Mouse (Mus musculus) MEL (cell line): ENCODE results near the gene Inpp5a. TPM values are rescaled to one million over a fixed set of nuclear protein-coding genes. Genes with fewer than 3 reads are reported as not detected.

Experiments used
- DNase-seq: peaks from one replicate; pipeline ENCODE4 v3.0.0; 2011; ENCODE audit warnings: low read depth, low spot score
- H3K27ac ChIP-seq: 2 replicates; pipeline ENCODE4 v1.5.1; 2012; ENCODE audit warnings: low read depth, mild to moderate bottlenecking, control low read depth, low read length, moderate library complexity; ENCODE audit not compliant: control insufficient read depth
- H3K27me3 ChIP-seq, 2 experiments: fragments of 150-350 bp in 1 of 2; sonication (generic) in 1 of 2; 2 replicates each; pipeline ENCODE4 v1.6.1; 2012; ENCODE audit warnings: low read length in 2 of 2, mild to moderate bottlenecking in 2 of 2, improper control_type of control experiment in 1 of 2, moderate library complexity in 1 of 2; ENCODE audit not compliant: insufficient read depth in 2 of 2, control insufficient read depth in 1 of 2
- H3K36me3 ChIP-seq, 2 experiments: 2 replicates each; pipeline ENCODE4 v1.6.1; 2012 to 2014; ENCODE audit warnings: low read length in 2 of 2, improper control_type of control experiment in 1 of 2, inconsistent platforms in 1 of 2, mild to moderate bottlenecking in 1 of 2; ENCODE audit not compliant: insufficient read depth in 2 of 2, control insufficient read depth in 1 of 2
- H3K4me1 ChIP-seq, 2 experiments: fragments of 150-350 bp in 1 of 2; sonication (generic) in 1 of 2; 2 replicates each; pipeline ENCODE4 v1.6.1; 2012; ENCODE audit warnings: low read length in 2 of 2, improper control_type of control experiment in 1 of 2, mild to moderate bottlenecking in 1 of 2; ENCODE audit not compliant: insufficient read depth in 2 of 2, control insufficient read depth in 1 of 2
- H3K4me3 ChIP-seq, 2 experiments: fragments of 150-350 bp in 1 of 2; sonication (generic) in 1 of 2; 2 replicates each; pipeline ENCODE4 v1.5.1; 2012; ENCODE audit warnings: low read depth in 2 of 2, low read length in 2 of 2, mild to moderate bottlenecking in 2 of 2, moderate library complexity in 2 of 2, control low read depth in 1 of 2, improper control_type of control experiment in 1 of 2; ENCODE audit not compliant: control insufficient read depth in 1 of 2, insufficient read depth in 1 of 2
- H3K79me2 ChIP-seq: 2 replicates; pipeline ENCODE4 v1.6.1; 2012; ENCODE audit warnings: mild to moderate bottlenecking, low read length, moderate library complexity; ENCODE audit not compliant: control insufficient read depth, poor library complexity, insufficient read depth
- H3K9ac ChIP-seq: 2 replicates; pipeline ENCODE4 v1.6.1; 2012; ENCODE audit warnings: low read depth, mild to moderate bottlenecking, control low read depth, low read length, moderate library complexity; ENCODE audit not compliant: control insufficient read depth, poor library complexity, severe bottlenecking
- H3K9me3 ChIP-seq: fragments of 150-350 bp; sonication (generic); replicated peaks from 2 replicates; pipeline ENCODE4 v1.6.1; 2012; ENCODE audit warnings: mild to moderate bottlenecking, low read length, improper control_type of control experiment, moderate library complexity; ENCODE audit not compliant: insufficient read depth
- CHD1 ChIP-seq: IDR thresholded peaks from 2 replicates; pipeline ENCODE4 v1.6.1; 2012; ENCODE audit warnings: low read depth, mild to moderate bottlenecking, inconsistent platforms, low read length, improper control_type of control experiment
- CHD2 ChIP-seq: IDR thresholded peaks from 2 replicates; pipeline ENCODE4 v1.6.1; 2011; ENCODE audit warnings: low read length, improper control_type of control experiment
- EP300 ChIP-seq, 2 experiments: IDR thresholded peaks; 2 replicates each; pipeline ENCODE4 v1.6.1; 2011; ENCODE audit warnings: improper control_type of control experiment in 2 of 2, low read length in 2 of 2, low read depth in 1 of 2, mild to moderate bottlenecking in 1 of 2
- JUND ChIP-seq: IDR thresholded peaks from 2 replicates; pipeline ENCODE4 v1.6.1; 2011; ENCODE audit warnings: low read depth, mild to moderate bottlenecking, improper control_type of control experiment, low read length
- MAZ ChIP-seq: IDR thresholded peaks from 2 replicates; pipeline ENCODE4 v1.6.1; 2012; ENCODE audit warnings: low read depth, mild to moderate bottlenecking, inconsistent platforms, low read length, improper control_type of control experiment
- MEF2A ChIP-seq: IDR thresholded peaks from 2 replicates; pipeline ENCODE4 v1.6.1; 2014; ENCODE audit warnings: low read depth, mild to moderate bottlenecking, inconsistent platforms, low read length, improper control_type of control experiment; ENCODE audit not compliant: poor library complexity, insufficient replicate concordance, severe bottlenecking; ENCODE audit errors: extremely low read depth
- NELFE ChIP-seq: IDR thresholded peaks from 2 replicates; pipeline ENCODE4 v1.6.1; 2011; ENCODE audit warnings: low read depth, low read length, improper control_type of control experiment
- NRF1 ChIP-seq: IDR thresholded peaks from 2 replicates; pipeline ENCODE4 v1.6.1; 2014; ENCODE audit warnings: low read depth, mild to moderate bottlenecking, inconsistent platforms, low read length, improper control_type of control experiment, moderate library complexity; ENCODE audit not compliant: poor library complexity, insufficient read depth, severe bottlenecking
- RAD21 ChIP-seq: IDR thresholded peaks from 2 replicates; pipeline ENCODE4 v1.6.1; 2011; ENCODE audit warnings: mild to moderate bottlenecking, low read depth, low read length, improper control_type of control experiment
- TAL1 ChIP-seq: IDR thresholded peaks from 2 replicates; pipeline ENCODE4 v1.6.1; 2012; ENCODE audit warnings: mild to moderate bottlenecking, inconsistent platforms, low read length, moderate library complexity, mixed read lengths
- TBP ChIP-seq: IDR thresholded peaks from 2 replicates; pipeline ENCODE4 v1.8.0; 2011; ENCODE audit warnings: low read depth, low read length, improper control_type of control experiment
- TCF12 ChIP-seq: IDR thresholded peaks from 2 replicates; pipeline ENCODE4 v1.6.1; 2014; ENCODE audit warnings: low read depth, mild to moderate bottlenecking, inconsistent platforms, low read length, improper control_type of control experiment, moderate library complexity
- UBTF ChIP-seq: IDR thresholded peaks from 2 replicates; pipeline ENCODE4 v1.6.1; 2012; ENCODE audit warnings: low read depth, mild to moderate bottlenecking, inconsistent platforms, low read length, improper control_type of control experiment, moderate library complexity, borderline replicate concordance; ENCODE audit not compliant: insufficient read depth
- USF1 ChIP-seq: IDR thresholded peaks from 2 replicates; pipeline ENCODE4 v1.6.1; 2014; ENCODE audit warnings: low read depth, mild to moderate bottlenecking, inconsistent platforms, low read length, improper control_type of control experiment, moderate library complexity
- USF2 ChIP-seq, 2 experiments: IDR thresholded peaks; 2 replicates each; pipeline ENCODE4 v1.6.1; 2011 to 2012; ENCODE audit warnings: improper control_type of control experiment in 2 of 2, low read length in 2 of 2, borderline replicate concordance in 1 of 2, inconsistent platforms in 1 of 2, low read depth in 1 of 2, mild to moderate bottlenecking in 1 of 2; ENCODE audit not compliant: insufficient read depth in 1 of 2
- ZKSCAN1 ChIP-seq: IDR thresholded peaks from 2 replicates; pipeline ENCODE4 v1.6.1; 2012; ENCODE audit warnings: low read depth, mild to moderate bottlenecking, inconsistent platforms, low read length, improper control_type of control experiment, moderate library complexity
- ZNF384 ChIP-seq: IDR thresholded peaks from 2 replicates; pipeline ENCODE4 v1.6.1; 2012; ENCODE audit warnings: low read depth, mild to moderate bottlenecking, inconsistent platforms, low read length, improper control_type of control experiment
- polyA plus RNA-seq, 2 experiments: library from polyadenylated mRNA; stranded (reverse) in 1 of 2; unstranded in 1 of 2; fragments of >175 nt in 1 of 2; fragments of >200 nt in 1 of 2; gene quantifications; 2 replicates each; pipeline versions ENCODE4 v1.2.1 to v1.2.4; 2012; ENCODE audit warnings: low replicate concordance in 2 of 2, low read depth in 1 of 2; ENCODE audit not compliant: insufficient read length in 2 of 2, insufficient read depth in 1 of 2, missing spikeins in 1 of 2
- total RNA-seq: library from RNA; depleted of rRNA; stranded (reverse); fragments of 300-350 nt; gene quantifications from 2 replicates; pipeline ENCODE4 v1.2.3, GENCODE M21; 2012; rRNA removed

Inpp5a gene
- total and polyA plus RNA-seq, 3 experiments: 5.7 to 14.4 TPM; not detected in 1

DNA sequence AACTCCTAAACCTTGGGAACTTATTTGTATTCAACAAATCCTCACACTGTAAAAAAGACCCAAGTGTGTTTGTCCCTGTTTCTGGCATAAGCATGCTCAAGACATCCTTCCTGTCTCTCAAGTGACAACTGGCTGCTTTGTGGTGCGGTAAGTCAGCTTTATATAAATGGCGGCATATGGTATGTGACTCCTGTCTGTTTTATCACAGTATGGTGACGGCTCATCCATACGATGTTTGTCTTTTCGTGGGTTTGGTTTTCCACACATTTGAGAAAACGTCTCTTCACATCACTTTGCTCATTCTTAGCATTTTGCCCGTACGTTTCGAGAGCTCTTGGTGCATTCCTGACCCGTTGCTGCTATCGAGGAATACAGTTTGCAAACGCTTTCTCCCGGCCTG is 233.7 kb downstream of the Inpp5a start:
- no peak for DNase-seq
- H3K4me1 ChIP-seq: no peaks in the 10 kb centered on the region
- TF ChIP-seq NELFE (no peak), USF2 (IDR thresholded peaks at IDR 0.05; ENCODE audit: borderline replicate concordance in 1 of 2, insufficient read depth in 1 of 2, low read depth in 1 of 2, low read length in 2 of 2) (no peak), TAL1 (no peak), RAD21 (no peak), CHD1 (no peak), TBP (no peak), EP300 (IDR thresholded peaks at IDR 0.05; ENCODE audit: low read depth in 1 of 2, low read length in 2 of 2) (no peak), UBTF (no peak), ZNF384 (no peak), NRF1 (no peak), USF1 (no peak), MAZ (no peak), JUND (no peak), MEF2A (no peak), TCF12 (no peak)
- H3K9ac ChIP-seq: no peak overlapping the region
- no peaks in the 10 kb centered on the region for H3K9me3 ChIP-seq
- no peaks in the 10 kb centered on the region for H3K27me3 ChIP-seq
- no peak overlapping the region for H3K4me3 ChIP-seq
- H3K79me2 ChIP-seq: no peaks in the 10 kb centered on the region
- H3K36me3 ChIP-seq: no peaks in the 10 kb centered on the region
- H3K27ac ChIP-seq: no peak overlapping the region

DNA sequence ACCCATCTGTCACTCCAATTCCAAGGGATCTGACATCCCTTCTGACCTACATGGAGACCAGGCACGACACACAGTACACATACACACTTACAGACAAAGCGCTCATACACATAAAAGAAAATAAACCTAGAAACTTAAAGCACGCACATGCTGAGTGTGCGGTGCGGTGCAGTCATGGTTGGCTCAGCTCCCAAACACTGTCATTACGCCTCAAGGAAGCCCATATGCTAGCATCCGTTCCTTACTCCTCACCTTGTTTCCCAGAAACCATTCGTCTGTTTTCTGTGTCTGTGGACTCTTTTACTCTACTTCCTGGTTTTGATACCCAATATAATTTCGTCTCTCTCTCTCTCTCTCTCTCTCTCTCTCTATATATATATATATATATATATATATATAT is 236.2 kb downstream of the Inpp5a start:
- no peaks in the 10 kb centered on the region for H3K36me3 ChIP-seq
- DNase-seq: no peak
- no peaks in the 10 kb centered on the region for H3K27me3 ChIP-seq
- no peaks in the 10 kb centered on the region for H3K9me3 ChIP-seq
- TF ChIP-seq ZKSCAN1 (no peak), RAD21 (no peak), CHD2 (no peak), JUND (no peak), USF2 (IDR thresholded peaks at IDR 0.05; ENCODE audit: borderline replicate concordance in 1 of 2, insufficient read depth in 1 of 2, low read depth in 1 of 2, low read length in 2 of 2) (no peak)
- no peak overlapping the region for H3K9ac ChIP-seq
- H3K4me3 ChIP-seq: no peak overlapping the region
- no peak overlapping the region for H3K27ac ChIP-seq
- H3K79me2 ChIP-seq: no peaks in the 10 kb centered on the region
- no peaks in the 10 kb centered on the region for H3K4me1 ChIP-seq

Other genes starting within 250 kb of the Inpp5a start
- 0.54 and 1.0 TPM in 2 replicates for gene Lrrc27, start 176.1 kb upstream of the Inpp5a start, total RNA-seq
- gene Lrrc27, start 176.1 kb upstream of the Inpp5a start, polyA plus RNA-seq: 1 to 10 TPM in 1 of 2 experiments, not detected in 1; 1.3 TPM
- 0.07 TPM in 1 of 2 replicates, not detected in the other for gene Stk32c, start 175.8 kb upstream of the Inpp5a start, total RNA-seq
- under 1 TPM in 1 of 2 experiments, not detected in 1; 0.21 TPM for gene Stk32c, start 175.8 kb upstream of the Inpp5a start, polyA plus RNA-seq
- gene Pwwp2b, start 140.6 kb upstream of the Inpp5a start, total RNA-seq: 1.2 and 1.9 TPM in 2 replicates
- 1 to 10 TPM in 1 of 2 experiments, not detected in 1; 4.3 TPM for gene Pwwp2b, start 140.6 kb upstream of the Inpp5a start, polyA plus RNA-seq
- gene Nkx6-2, start 193.7 kb downstream of the Inpp5a start, total RNA-seq: 0.12 TPM in 1 of 2 replicates, not detected in the other
- gene Nkx6-2, start 193.7 kb downstream of the Inpp5a start, polyA plus RNA-seq: not detected